Mouse (Mus musculus) intestine, embryonic 14.5 days (tissue): ENCODE data around the gene Dysf. TPM values are rescaled to one million over a fixed set of nuclear protein-coding genes. Genes with fewer than 3 reads are reported as not detected.

Experiments
- polyA plus RNA-seq: library from polyadenylated mRNA; unstranded; fragments of >200 nt; fragmentation: Nextera tagmentation; extraction: Ambion mirVana; gene quantifications from 2 replicates; pipeline ENCODE4 v1.2.1, GENCODE M21; 2014

Gene Dysf
- polyA plus RNA-seq, 1 experiment from 2014 or later, result 11.1 TPM

Other genes starting within 250 kb of the Dysf start
- not detected in 2 replicates for gene Ankrd53, start 245.9 kb upstream of the Dysf start, polyA plus RNA-seq
- gene Tex261, start 232.8 kb upstream of the Dysf start, polyA plus RNA-seq, result 71.1 and 79.3 TPM in 2 replicates
- gene Nagk, start 213.6 kb upstream of the Dysf start, polyA plus RNA-seq, result 59.9 and 69.9 TPM in 2 replicates
- gene Paip2b, start 176.8 kb upstream of the Dysf start, polyA plus RNA-seq, result 16.8 and 17.8 TPM in 2 replicates
- gene Zfp638, start 141.5 kb upstream of the Dysf start, polyA plus RNA-seq, result 65.0 and 66.8 TPM in 2 replicates